Mouse (Mus musculus): ENCODE measurements at regions not wholly inside any gene's neighbourhood (a gene's known extent, or its start where the extent isn't known, plus 50 kb on each side); places are given as distances from the start of the nearest gene placed in this dataset.
A peak's percentile ranks its signal among the peaks of the same experiment; 100 is the strongest.

- Histone ChIP-seq H3K4me3 (ENCODE audit: low read depth, low read length) (no peak overlapping the region), H3K27me3 (ENCODE audit: control insufficient read depth, insufficient read depth, low read length, poor library complexity, severe bottlenecking) (no peaks in the 10 kb centered on the region), H3K36me3 (ENCODE audit: control insufficient read depth, insufficient read depth, low read length, poor library complexity, severe bottlenecking) (no peaks in the 10 kb centered on the region), H3K27ac (ENCODE audit: insufficient read depth, low read length) (no peak overlapping the region), H3K4me1 (ENCODE audit: control insufficient read depth, insufficient read depth, low read length) (no peaks in the 10 kb centered on the region), H3K9me3 (replicated peaks; ENCODE audit: control insufficient read depth, insufficient read depth, low read length, poor library complexity, severe bottlenecking) (no peaks in the 10 kb centered on the region), H3K9ac (ENCODE audit: low read depth, poor library complexity, severe bottlenecking) (no peak overlapping the region)
- TF ChIP-seq CTCF (IDR thresholded peaks at IDR 0.05; ENCODE audit: low read depth, low read length), result peak; percentile 14
- no peak for TF ChIP-seq POLR2A (IDR thresholded peaks at IDR 0.05; ENCODE audit: insufficient read depth, low read length)
- no peak for TF ChIP-seq EP300 (IDR thresholded peaks at IDR 0.05; ENCODE audit: insufficient read depth, low read depth, low read length)
Observed at GRCm38 (mm10) chr13:25333803-25334202, 63.5 kb upstream of the Nrsn1 start.

Measured in ES-Bruce4 (cell line).